Mouse (Mus musculus) thymus, adult 2 months (tissue): ENCODE results near the gene Bicral.
"Not testable (repeated sequence)": the region's sequence is repeated elsewhere in the genome, so short reads cannot be mapped to it uniquely, and the experiment has no call there.

ENCODE experiments used
- CTCF ChIP-seq: fragments of 200-500 bp; IDR thresholded peaks from 2 replicates; pipeline ENCODE4 v1.5.1; 2012; ENCODE audit warnings: mild to moderate bottlenecking, control low read depth, low read length, moderate library complexity, borderline replicate concordance; ENCODE audit not compliant: control insufficient read depth, poor library complexity, insufficient read depth; ENCODE audit errors: extremely low read depth
- POLR2A ChIP-seq: fragments of 200-500 bp; IDR thresholded peaks from 2 replicates; pipeline ENCODE4 v1.6.1; 2012; ENCODE audit warnings: mild to moderate bottlenecking, low read length, control low read depth, moderate library complexity; ENCODE audit not compliant: control insufficient read depth, poor library complexity, insufficient read depth; ENCODE audit errors: extremely low read depth

GRCm38 (mm10) chr17:46787974-46788373 is 70.3 kb downstream of the Bicral start:
- TF ChIP-seq CTCF, POLR2A: not testable (repeated sequence)
